Mouse (Mus musculus): Measurements from ENCODE around the gene Ccr9.

The Ccr9 gene

DNA sequence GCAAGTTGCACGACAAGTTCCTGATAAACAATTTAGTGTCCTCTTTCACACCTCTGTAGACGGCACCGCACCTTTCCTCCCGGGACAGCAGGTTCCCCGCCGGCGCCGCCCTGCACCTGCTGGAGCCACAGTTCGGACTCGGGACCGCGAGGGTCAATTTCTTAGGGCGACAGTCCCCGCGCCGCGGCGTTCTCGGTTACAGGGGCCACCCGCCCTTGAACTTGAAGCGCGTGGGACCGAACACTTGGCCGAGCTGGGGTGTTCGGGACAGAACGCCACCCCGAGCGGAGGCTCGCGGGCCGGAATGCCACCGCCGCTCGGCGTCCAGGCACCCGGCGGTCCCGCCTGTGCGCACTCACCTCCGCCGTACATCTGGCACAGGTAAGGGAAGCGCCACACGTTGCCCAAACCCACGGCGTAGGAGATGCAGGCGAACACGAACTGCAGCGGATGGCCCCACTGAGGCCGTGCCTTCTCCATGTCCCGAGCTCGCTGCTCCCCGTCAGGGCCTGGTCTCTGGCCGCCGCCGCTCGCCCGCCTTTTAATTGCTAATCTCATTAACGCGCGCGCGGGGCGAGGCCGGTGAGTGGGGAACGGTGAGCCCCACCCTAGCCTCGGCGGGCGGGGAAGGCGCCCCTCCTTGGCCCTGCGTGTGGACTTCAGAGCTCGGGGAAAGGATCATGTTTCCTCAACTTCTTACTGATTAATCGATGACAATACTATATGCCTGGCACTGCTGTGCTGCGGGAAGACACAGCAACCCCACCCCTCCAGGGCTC lies at the start of gene Ccr9, which contains the start of gene Slc6a20a:
TSS of gene Ccr9 (plus strand) at position 113 of the 779 bp plus-strand sequence.
TSS of gene Slc6a20a (minus strand) at position 559 of the 779 bp plus-strand sequence.
- TF ChIP-seq GATA4 (IDR thresholded peaks at IDR 0.05; ENCODE audit: insufficient replicate concordance, low read length): no peak

- TF ChIP-seq GATA4 (IDR thresholded peaks at IDR 0.05; ENCODE audit: insufficient replicate concordance, low read length): no peak
Observed at GRCm38 (mm10) chr9:123631666-123632065, 46.6 kb upstream of the Ccr9 start.

DNA sequence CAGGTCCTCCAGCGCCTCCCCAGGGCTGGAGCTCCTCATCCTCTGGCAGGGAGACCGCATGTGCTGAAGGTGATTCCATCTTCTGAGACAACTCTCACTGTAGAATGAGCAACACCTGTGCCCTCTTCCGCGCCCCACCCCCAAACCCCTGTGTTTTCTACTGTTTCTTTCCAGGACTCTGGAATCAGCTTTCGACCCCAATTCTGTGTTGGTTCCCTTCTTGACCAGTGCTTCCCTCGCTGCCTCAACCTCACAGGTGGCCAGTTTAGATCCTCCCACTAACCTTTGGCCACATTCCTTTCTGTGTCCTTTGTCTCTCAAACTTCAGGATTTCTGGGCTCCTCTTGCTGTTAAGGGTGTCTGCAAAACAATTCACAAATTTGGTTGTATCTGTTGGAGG lies 46.0 kb upstream of the Ccr9 start, which contains the start of gene Slc6a20b:
TSS of gene Slc6a20b (minus strand) at position 285 of the 400 bp plus-strand sequence.
- TF ChIP-seq GATA4 (IDR thresholded peaks at IDR 0.05; ENCODE audit: insufficient replicate concordance, low read length): no peak

GRCm38 (mm10) chr9:123632993-123633392 lies 45.2 kb upstream of the Ccr9 start:
- TF ChIP-seq GATA4 (IDR thresholded peaks at IDR 0.05; ENCODE audit: insufficient replicate concordance, low read length): no peak

GRCm38 (mm10) chr9:123636771-123637170 lies 41.5 kb upstream of the Ccr9 start:
- TF ChIP-seq GATA4 (IDR thresholded peaks at IDR 0.05; ENCODE audit: insufficient replicate concordance, low read length): no peak

DNA sequence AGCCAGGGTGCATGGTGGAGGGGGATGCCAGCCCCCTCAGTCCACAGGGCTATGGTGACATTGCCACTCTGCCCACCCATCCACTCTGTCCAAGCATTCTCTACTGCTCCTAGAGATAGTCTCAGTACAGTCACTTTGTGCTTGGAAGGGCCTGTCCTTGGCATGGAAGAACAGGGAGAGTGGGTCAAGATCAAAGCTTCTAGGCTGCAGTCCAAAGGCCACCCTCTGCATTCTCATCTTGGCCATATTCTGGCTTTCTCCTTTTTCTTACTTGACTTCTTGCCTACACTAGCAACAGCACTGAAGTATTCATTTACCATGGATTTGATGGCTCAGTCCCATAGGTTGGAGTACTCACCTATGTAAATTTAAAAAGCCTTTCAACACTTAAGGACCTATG lies 40.0 kb upstream of the Ccr9 start:
- no peak for TF ChIP-seq GATA4 (IDR thresholded peaks at IDR 0.05; ENCODE audit: insufficient replicate concordance, low read length)

- TF ChIP-seq GATA4 (IDR thresholded peaks at IDR 0.05; ENCODE audit: insufficient replicate concordance, low read length): no peak
Observed at GRCm38 (mm10) chr9:123638668-123639089, 39.6 kb upstream of the Ccr9 start.

GRCm38 (mm10) chr9:123640106-123640505 lies 38.1 kb upstream of the Ccr9 start:
- no peak for TF ChIP-seq GATA4 (IDR thresholded peaks at IDR 0.05; ENCODE audit: insufficient replicate concordance, low read length)

- TF ChIP-seq GATA4 (IDR thresholded peaks at IDR 0.05; ENCODE audit: insufficient replicate concordance, low read length): no peak
Observed at GRCm38 (mm10) chr9:123649785-123650511, 28.3 kb upstream of the Ccr9 start.

- no peak for TF ChIP-seq GATA4 (IDR thresholded peaks at IDR 0.05; ENCODE audit: insufficient replicate concordance, low read length)
Observed at GRCm38 (mm10) chr9:123651369-123651768, 26.9 kb upstream of the Ccr9 start.

DNA sequence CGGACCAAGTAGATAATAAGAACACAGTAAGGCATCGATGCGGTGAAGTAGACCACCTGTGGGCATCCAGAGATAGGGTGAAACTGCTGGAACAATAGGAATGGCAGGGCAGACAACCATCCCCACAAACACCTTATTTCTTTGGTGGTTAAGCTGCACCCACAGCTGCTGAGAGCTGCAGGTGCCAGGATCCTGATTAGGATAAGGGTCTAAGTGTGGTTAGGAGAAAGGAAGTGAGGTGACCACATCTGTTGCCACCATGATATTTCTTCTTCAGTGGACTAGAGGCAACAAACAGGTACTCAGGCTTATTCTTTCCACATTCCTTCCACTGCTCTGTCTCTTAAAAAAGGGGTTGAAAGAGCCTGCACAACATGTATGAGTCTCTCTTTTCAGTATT lies 20.8 kb upstream of the Ccr9 start:
- no peak for TF ChIP-seq GATA4 (IDR thresholded peaks at IDR 0.05; ENCODE audit: insufficient replicate concordance, low read length)

GRCm38 (mm10) chr9:123658981-123659380 lies 19.3 kb upstream of the Ccr9 start:
- no peak for TF ChIP-seq GATA4 (IDR thresholded peaks at IDR 0.05; ENCODE audit: insufficient replicate concordance, low read length)

DNA sequence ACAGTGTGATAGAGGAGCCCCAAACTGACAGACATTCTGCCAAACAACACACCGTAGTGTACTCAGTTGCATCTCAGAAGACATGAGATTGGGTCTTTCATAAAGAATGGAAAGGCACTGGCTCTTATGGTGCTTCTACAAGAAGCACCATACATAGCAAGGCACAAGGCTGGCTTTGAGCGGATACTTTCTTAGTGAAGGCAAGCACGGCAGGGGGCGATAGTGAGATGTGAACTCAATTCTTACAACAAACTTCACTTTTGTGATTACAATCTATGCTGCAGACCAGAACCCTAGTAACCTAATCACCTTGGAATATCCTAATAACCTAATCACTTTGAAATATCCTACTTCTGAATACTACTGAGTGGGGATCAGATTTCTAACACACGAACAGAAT lies 12.6 kb upstream of the Ccr9 start:
- TF ChIP-seq GATA4 (IDR thresholded peaks at IDR 0.05; ENCODE audit: insufficient replicate concordance, low read length): no peak

DNA sequence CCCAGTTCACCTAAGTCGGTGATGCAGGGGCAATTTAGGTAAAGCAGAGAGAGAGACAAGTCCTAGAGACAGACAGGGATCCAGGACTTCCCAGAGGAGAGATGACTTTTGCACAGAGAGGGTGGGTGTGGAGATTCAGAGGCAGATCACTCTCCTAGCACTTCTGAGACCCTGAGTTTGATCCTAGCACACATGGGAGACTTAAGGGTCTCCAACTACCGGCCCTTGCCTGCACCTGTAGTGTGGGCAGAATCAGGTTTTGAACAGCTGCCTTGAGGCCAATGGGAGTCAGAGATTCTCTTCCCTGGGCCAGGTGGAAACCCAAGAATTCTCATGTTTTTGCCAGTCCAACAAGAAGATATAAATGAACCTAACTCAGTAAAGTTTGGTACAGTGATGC lies 959 bp downstream of the Ccr9 start:
- TF ChIP-seq GATA4 (IDR thresholded peaks at IDR 0.05; ENCODE audit: insufficient replicate concordance, low read length): no peak

DNA sequence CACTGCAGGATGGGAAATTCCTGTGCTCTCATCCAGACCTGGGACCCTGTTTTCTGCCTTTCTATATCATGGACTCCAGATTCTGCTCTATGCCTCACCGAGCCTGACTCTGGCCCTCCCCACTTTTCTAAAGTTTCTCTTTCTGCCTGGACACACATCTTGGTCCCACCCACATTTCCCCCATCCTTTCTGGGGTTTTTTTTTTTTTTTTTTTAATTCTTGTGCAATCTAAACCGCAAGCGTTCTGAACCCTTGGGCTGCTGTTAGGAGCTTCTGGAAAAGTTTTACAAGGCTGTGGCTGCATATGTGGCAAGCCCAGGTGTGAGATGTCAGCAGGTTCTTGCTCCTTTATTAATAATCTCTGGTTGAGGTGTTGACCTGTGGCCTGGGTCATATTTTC lies 5.5 kb downstream of the Ccr9 start:
- no peak for TF ChIP-seq GATA4 (IDR thresholded peaks at IDR 0.05; ENCODE audit: insufficient replicate concordance, low read length)

GRCm38 (mm10) chr9:123686206-123686605 lies 8.0 kb downstream of the Ccr9 start:
- TF ChIP-seq GATA4 (IDR thresholded peaks at IDR 0.05; ENCODE audit: insufficient replicate concordance, low read length): no peak
